17 mouse cellular contexts compared by ENCODE assay signal in the genomic region with DNA sequence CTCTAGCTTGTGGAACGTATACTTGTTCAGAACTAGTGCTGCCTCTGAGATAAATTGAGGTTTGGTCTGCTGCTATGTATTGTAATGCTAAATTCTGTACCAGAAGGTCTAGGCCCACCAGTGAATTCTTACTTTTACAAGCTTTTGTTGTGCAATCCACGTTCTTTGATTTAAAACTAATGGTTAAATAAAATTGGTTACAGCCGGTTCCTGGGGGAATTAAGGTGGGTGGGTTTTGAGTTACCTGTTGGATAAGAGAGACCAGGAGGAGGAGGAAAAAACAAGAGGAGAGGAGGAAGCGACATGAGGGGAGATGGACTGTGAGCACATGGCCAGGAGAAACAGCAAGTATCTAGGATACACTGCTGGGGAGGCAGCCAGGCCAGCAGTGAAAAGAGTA. TPM values are rescaled to one million over a fixed set of nuclear protein-coding genes. Genes with fewer than 3 reads are reported as not detected.
"Had no signal": no experiment of that assay in that cellular context is flagged by ENCODE, and none has a peak within 500 bp of the region (broad histone marks: within the 10 kb centered on the region; RNA-seq: fewer than 3 reads in every experiment).

No protein-coding gene starts in this region.

- H3K27ac ChIP-seq: liver, embryonic 14.5 days; midbrain, embryonic 13.5 days; midbrain, embryonic 15.5 days; neural tube, embryonic 12.5 days; stomach, embryonic 15.5 days; stomach, postnatal 0 days had no signal

- DNase-seq: lung, adult 18-20 months; lung, embryonic 14.5 days; lung, postnatal 10 days; lung, postnatal 4 days; thymus, adult 2 months; thymus, postnatal 4 days had no signal

- H3K9me3 ChIP-seq: midbrain, embryonic 13.5 days; midbrain, embryonic 15.5 days; neural tube, embryonic 12.5 days; stomach, embryonic 15.5 days had no signal

- H3K4me1 ChIP-seq: midbrain, embryonic 13.5 days; midbrain, embryonic 15.5 days; neural tube, embryonic 12.5 days; stomach, embryonic 15.5 days had no signal

- ATAC-seq: midbrain, embryonic 13.5 days; midbrain, embryonic 15.5 days had no signal

- H3K4me3 ChIP-seq: midbrain, embryonic 13.5 days; midbrain, embryonic 15.5 days; myocyte; neural tube, embryonic 12.5 days; stomach, embryonic 15.5 days had no signal

- H3K4me2 ChIP-seq: lung, embryonic 14.5 days; midbrain, embryonic 11.5 days; midbrain, embryonic 13.5 days; midbrain, embryonic 15.5 days; neural tube, embryonic 12.5 days; stomach, embryonic 15.5 days had no signal

- H3K27me3 ChIP-seq: midbrain, embryonic 13.5 days; midbrain, embryonic 15.5 days; neural tube, embryonic 12.5 days; stomach, embryonic 15.5 days had no signal

- H3K9ac ChIP-seq: liver, embryonic 14.5 days; lung, embryonic 14.5 days; midbrain, embryonic 13.5 days; midbrain, embryonic 15.5 days; neural tube, embryonic 12.5 days; stomach, embryonic 15.5 days had no signal

RNA-seq across cellular contexts. Expression of a gene that starts 30.3 kb away (rescaled TPM):
- total RNA-seq: megakaryocyte, adult 5-6 weeks; megakaryocyte-erythroid progenitor cell, adult 5-6 weeks; neutrophil, adult 5-6 weeks had no signal
